Mouse (Mus musculus) thymus, adult 2 months (tissue): ENCODE measurements around the gene Srsf3. TPM values are rescaled to one million over a fixed set of nuclear protein-coding genes. Genes with fewer than 3 reads are reported as not detected.
A peak's percentile ranks its signal among the peaks of the same experiment; 100 is the strongest.

Experiments used
- DNase-seq: peaks from one replicate; pipeline ENCODE4 v3.0.0; 2021
- H3K27ac ChIP-seq: fragments of 200-500 bp; 2 replicates; pipeline ENCODE4 v1.5.1; 2012; ENCODE audit warnings: low read length, control low read depth; ENCODE audit not compliant: control insufficient read depth, insufficient read depth
- H3K27me3 ChIP-seq: fragments of 200-500 bp; 2 replicates; pipeline ENCODE4 v1.6.1; 2012; ENCODE audit warnings: mild to moderate bottlenecking, low read length, moderate library complexity, mixed read lengths; ENCODE audit not compliant: control insufficient read depth, insufficient read depth
- H3K36me3 ChIP-seq: fragments of 200-500 bp; 2 replicates; pipeline ENCODE4 v1.6.1; 2012; ENCODE audit warnings: mild to moderate bottlenecking, low read length, moderate library complexity; ENCODE audit not compliant: control insufficient read depth, insufficient read depth
- H3K4me1 ChIP-seq: fragments of 200-500 bp; replicated peaks from 2 replicates; pipeline ENCODE4 v1.6.1; 2012; ENCODE audit warnings: low read length; ENCODE audit not compliant: control insufficient read depth, insufficient read depth
- H3K4me3 ChIP-seq: fragments of 200-500 bp; 2 replicates; pipeline ENCODE4 v1.5.1; 2012; ENCODE audit warnings: mild to moderate bottlenecking, low read length, control low read depth, moderate library complexity; ENCODE audit not compliant: control insufficient read depth, insufficient read depth
- CTCF ChIP-seq: fragments of 200-500 bp; IDR thresholded peaks from 2 replicates; pipeline ENCODE4 v1.5.1; 2012; ENCODE audit warnings: mild to moderate bottlenecking, control low read depth, low read length, moderate library complexity, borderline replicate concordance; ENCODE audit not compliant: control insufficient read depth, poor library complexity, insufficient read depth; ENCODE audit errors: extremely low read depth
- POLR2A ChIP-seq: fragments of 200-500 bp; IDR thresholded peaks from 2 replicates; pipeline ENCODE4 v1.6.1; 2012; ENCODE audit warnings: mild to moderate bottlenecking, low read length, control low read depth, moderate library complexity; ENCODE audit not compliant: control insufficient read depth, poor library complexity, insufficient read depth; ENCODE audit errors: extremely low read depth
- WGBS: fragments of 180-500 bp; shearing (Covaris S2); methylation state at CpG from one replicate; pipeline ENCODE4 v1.1.7; 2018; 5-methylcytosine and 5-hydroxymethylcytosine counted together
- polyA plus RNA-seq: library from polyadenylated mRNA; depleted of rRNA; stranded (reverse); fragments of >200 nt; gene quantifications from 2 replicates; pipeline ENCODE4 v1.2.3, GENCODE M21; 2012

Gene Srsf3
- polyA plus RNA-seq, 1 experiment = 544 TPM

GRCm38 (mm10) chr17:29073313-29073712, 40.9 kb downstream of the Srsf3 start:
- H3K4me3 ChIP-seq = no peak overlapping the region
- no peaks in the 10 kb centered on the region for H3K36me3 ChIP-seq
- 69% methylated on average over 5 of the region's 5 CpGs for WGBS
- DNase-seq = no peak
- no peaks in the 10 kb centered on the region; the same call in 1 of the 2 replicates for H3K27me3 ChIP-seq
- peaks cover 10% of the 10 kb centered on the region for H3K4me1 ChIP-seq
- H3K27ac ChIP-seq = no peak overlapping the region
- no peak for TF ChIP-seq CTCF
- no peak for TF ChIP-seq POLR2A

- Histone ChIP-seq H3K4me3 (no peak overlapping the region), H3K4me1 (peaks cover 18% of the 10 kb centered on the region), H3K27ac (no peak overlapping the region), H3K27me3 (no peaks in the 10 kb centered on the region; the same call in 1 of the 2 replicates), H3K36me3 (no peaks in the 10 kb centered on the region)
- WGBS = 94% methylated on average over 13 of the region's 13 CpGs
- no peak for TF ChIP-seq CTCF
- TF ChIP-seq POLR2A = no peak
- DNase-seq = no peak
Observed at GRCm38 (mm10) chr17:29074085-29074484, 41.7 kb downstream of the Srsf3 start.

- H3K4me1 ChIP-seq = peaks cover 24% of the 10 kb centered on the region
- H3K4me3 ChIP-seq = no peak overlapping the region
- 38% methylated on average over 8 of the region's 8 CpGs for WGBS
- TF ChIP-seq CTCF (no peak), POLR2A (no peak)
- H3K36me3 ChIP-seq = no peaks in the 10 kb centered on the region
- H3K27me3 ChIP-seq = no peaks in the 10 kb centered on the region; the same call in 1 of the 2 replicates
- DNase-seq = no peak
- H3K27ac ChIP-seq = no peak overlapping the region
Observed at GRCm38 (mm10) chr17:29076235-29076634, 43.8 kb downstream of the Srsf3 start.

- Histone ChIP-seq H3K27me3 (no peaks in the 10 kb centered on the region; the same call in 1 of the 2 replicates), H3K4me1 (peaks cover 33% of the 10 kb centered on the region), H3K36me3 (no peaks in the 10 kb centered on the region), H3K4me3 (peak overlapping the region; percentile 41), H3K27ac (no peak overlapping the region)
- TF ChIP-seq CTCF (no peak), POLR2A (no peak)
- 11% methylated on average over 14 of the region's 14 CpGs for WGBS
- no peak for DNase-seq
Observed at GRCm38 (mm10) chr17:29077786-29078509, 45.5 kb downstream of the Srsf3 start.

- Histone ChIP-seq H3K36me3 (no peaks in the 10 kb centered on the region), H3K4me3 (peak overlapping the region; percentile 41), H3K27me3 (no peaks in the 10 kb centered on the region; the same call in 1 of the 2 replicates), H3K27ac (no peak overlapping the region), H3K4me1 (peaks cover 31% of the 10 kb centered on the region)
- TF ChIP-seq CTCF = no peak
- no peak for TF ChIP-seq POLR2A
- 6% methylated on average over 25 of the region's 25 CpGs for WGBS
- no peak for DNase-seq
Observed at GRCm38 (mm10) chr17:29078519-29079383, 46.3 kb downstream of the Srsf3 start.
